Mouse (Mus musculus): ENCODE data around the gene Serpinb1a. TPM values are rescaled to one million over a fixed set of nuclear protein-coding genes. Genes with fewer than 3 reads are reported as not detected.
A peak's percentile ranks its signal among the peaks of the same experiment; 100 is the strongest.
"Not testable (repeated sequence)": the region's sequence is repeated elsewhere in the genome, so short reads cannot be mapped to it uniquely, and the experiment has no call there.

Gene Serpinb1a
- total RNA-seq (2021) = 1 to 10 TPM; 4.0 to 5.6 TPM

DNA sequence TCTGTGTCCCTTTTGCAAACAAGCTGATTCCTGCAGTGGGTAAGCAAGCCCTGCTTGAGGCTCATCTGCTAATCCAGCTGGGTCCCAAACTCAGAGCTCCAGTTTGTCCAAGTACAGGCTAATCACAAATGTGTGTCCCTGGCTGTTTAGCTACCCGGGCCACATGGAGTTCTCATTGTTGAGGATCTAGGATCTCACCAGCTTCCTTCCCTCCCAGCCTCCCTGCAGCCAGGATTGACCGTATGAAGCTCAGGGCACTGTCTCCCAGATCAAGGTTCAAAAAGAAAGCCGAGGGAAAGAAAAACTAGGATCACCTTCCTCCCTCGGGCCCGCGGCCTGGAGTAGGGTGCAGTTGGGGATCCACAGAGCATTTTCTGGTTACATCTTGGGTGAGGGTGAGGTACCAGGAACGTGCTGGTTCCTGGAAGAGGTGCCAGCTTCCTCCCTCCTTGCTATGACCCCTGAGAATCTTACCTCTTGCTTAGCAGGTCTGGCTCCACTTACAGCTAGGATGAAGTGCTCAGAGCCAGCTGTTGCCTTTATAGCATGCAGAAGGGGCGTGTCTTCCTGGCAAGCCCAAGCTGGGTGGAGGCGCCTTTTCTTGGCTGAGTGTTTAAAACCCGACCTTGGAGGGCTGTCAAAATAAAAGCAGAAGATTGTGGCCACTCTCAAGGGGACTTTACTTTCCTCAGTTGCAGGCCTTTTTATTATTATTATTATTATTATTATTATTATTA is at the start of gene Serpinb1a:
Gene Serpinb1a, minus strand, starts transcription at position 518 of the 737 bp plus-strand sequence.
- DNase-seq (ENCODE audit: low spot score) = peak; percentile 66
- intact Hi-C loops (cut with DNase I) = no loop called here

DNA sequence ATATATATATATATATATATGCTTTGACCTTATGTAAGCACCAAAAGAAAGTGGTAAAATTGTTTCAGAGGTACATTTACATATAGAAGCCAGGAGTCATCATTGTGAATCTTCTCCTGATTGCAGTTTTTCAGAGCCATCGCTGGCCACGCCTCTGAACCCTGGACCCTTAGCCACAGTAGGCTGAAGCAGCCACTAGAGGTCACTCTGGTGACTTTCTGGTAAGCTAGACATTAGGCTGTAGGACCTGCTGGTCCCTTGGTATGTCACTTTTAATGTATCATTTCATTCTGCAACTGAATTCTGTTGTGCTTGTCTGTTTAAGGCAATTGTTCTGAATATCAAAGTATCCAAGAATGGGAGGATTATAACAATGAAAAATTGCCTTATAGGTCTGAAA is 49.7 kb upstream of the Serpinb1a start:
- intact Hi-C loops (cut with DNase I) = no loop called here
- no peak for DNase-seq (ENCODE audit: low spot score)

DNA sequence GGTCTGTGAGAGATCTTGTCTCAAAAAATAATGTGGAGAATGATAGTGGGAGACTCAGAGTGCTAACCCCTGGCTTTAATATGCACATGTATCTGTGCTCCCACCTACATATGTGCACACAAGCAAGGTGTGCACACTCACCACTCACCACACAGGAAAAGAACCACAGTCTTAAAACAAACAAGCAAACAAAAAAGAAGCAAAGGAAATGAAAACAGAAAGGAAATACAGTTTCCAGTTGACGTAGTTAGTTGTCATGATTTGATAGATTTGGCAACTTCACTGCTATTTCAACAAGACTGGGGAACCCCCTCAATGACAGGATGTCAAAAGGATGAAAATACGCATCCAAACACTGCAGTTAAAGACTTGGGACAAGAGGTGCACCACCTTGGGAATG is 48.1 kb upstream of the Serpinb1a start:
- DNase-seq (ENCODE audit: low spot score); intact Hi-C loops (cut with DNase I): not testable (repeated sequence)

DNA sequence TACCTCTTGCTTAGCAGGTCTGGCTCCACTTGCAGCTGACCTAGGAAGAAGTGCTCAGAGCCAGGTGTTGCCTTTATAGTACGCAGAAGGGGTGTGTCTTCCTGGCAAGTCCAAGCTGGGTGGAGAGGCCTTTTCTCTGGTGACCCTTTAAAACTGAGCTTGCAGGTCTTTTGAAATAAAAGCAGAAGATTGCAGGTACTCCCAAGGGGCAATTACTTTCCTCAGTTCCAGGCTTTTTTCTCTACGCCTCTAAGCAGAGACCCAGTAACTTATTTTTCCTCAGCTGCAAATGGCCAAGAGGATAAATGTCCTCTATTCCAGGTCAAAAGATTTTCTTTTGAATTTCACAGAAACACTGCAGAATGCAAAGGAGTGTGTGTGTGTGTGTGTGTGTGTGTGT is 47.1 kb upstream of the Serpinb1a start, which contains the start of gene Serpinb1c:
Gene Serpinb1c, minus strand, starts transcription at position 101 of the 400 bp plus-strand sequence.
- intact Hi-C loops (cut with DNase I) = no loop called here
- DNase-seq (ENCODE audit: low spot score) = no peak

DNA sequence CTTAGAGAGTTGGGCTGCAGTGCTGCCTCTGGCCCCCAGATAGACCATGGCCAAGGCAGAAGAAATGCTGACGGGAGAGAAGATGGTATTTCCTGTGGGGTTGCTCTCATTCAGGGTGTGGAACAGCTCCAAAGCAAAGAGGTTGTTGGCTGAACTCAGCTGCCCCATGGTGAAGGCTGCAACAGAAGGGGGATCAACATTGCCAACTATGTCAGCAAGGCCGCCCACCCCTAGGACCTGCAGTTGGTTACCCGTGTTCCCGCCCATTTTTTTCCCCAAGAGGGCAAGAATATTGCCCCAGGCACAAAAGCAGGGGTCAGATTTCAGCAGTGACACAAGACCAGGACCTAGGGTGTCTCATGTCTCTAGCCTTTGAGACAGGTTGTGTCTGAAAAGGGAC is 45.9 kb upstream of the Serpinb1a start:
- intact Hi-C loops (cut with DNase I) = no loop called here
- no peak for DNase-seq (ENCODE audit: low spot score)

DNA sequence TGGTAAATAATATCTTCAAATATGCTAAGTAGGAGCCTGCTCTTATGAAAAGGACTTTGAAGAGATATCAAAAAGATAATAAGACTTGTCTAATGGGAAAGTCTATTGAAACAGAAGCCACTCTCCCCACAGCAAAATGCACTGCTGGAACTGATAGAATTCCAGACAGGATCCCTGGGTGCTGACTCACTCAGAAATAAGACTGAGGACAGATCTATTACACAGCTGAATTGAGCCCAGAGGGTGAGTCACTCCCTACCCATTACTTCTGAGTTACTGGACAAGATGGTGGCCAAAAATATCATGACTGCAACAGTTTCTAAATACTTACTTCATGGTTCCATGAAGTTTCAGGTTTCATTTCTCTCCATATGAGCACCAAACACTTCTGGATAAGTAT is 33.8 kb upstream of the Serpinb1a start:
- DNase-seq (ENCODE audit: low spot score) = no peak
- intact Hi-C loops (cut with DNase I) = no loop called here

DNA sequence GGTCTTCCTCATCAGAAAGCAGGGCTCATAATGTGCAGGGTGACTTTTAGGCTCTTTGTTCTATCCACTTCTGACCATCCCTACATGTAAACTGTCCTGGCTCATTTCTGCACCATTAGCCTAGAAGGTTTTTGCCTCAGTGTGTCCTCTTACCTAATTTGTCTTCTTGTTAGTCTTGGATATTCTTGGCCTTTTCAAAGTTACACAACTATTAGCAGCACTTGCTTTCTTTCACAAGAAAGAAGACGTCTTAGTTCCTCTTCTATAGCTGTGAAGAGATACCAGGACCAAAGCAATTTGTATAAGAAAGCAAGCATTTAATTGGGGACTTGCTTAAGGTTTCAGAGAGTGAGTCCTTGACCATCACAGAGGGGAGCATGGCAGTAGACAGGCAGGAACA is 22.9 kb upstream of the Serpinb1a start:
- no peak for DNase-seq (ENCODE audit: low spot score)
- intact Hi-C loops (cut with DNase I) = no loop called here

DNA sequence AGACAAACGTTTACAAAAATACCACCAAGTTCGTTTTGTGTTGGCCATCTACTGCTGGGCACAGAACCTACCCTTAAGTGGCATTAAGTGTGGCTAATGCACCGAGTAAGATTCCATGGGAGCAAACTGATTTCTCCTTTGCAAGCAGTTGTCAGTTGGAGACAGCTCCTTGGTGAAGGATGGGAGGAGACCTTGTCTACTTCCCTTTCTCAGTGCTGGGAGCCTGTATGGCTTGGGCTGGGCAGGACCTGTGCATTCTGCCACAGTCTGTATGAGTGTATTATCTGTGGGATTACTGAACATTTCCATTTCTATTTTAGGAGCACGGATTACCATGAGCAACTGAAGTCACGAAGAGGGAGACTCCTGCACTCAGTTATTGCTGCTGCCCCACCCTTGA is 17.9 kb upstream of the Serpinb1a start:
- intact Hi-C loops (cut with DNase I) = loop anchor here (10.0 kb wide), 1 partner anchor 1026 kb away; no protein-coding TSS in a partner anchor
- no peak for DNase-seq (ENCODE audit: low spot score)

DNA sequence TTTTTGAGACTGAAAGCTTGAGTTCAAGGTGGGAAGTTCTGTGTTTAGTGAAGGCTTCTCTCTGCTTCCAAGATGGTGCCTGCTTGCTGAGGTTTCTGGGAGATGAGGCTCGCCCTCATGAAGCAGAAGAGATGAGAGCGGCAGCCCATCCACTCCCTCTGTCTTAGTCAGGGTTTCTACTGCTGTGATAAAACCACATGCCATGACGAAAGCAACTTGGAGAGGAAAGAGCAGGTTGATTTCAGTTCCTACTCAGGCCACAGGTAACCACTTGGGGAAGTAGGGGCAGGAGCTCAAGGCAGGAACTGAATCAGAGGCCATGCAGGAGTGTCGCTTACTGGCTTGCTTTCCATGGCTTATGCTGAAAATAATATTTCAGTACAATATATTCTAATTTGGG is 17.2 kb upstream of the Serpinb1a start:
- DNase-seq (ENCODE audit: low spot score) = not testable (repeated sequence)
- intact Hi-C loops (cut with DNase I) = loop anchor here (10.0 kb wide), 1 partner anchor 1027 kb away; no protein-coding TSS in a partner anchor

DNA sequence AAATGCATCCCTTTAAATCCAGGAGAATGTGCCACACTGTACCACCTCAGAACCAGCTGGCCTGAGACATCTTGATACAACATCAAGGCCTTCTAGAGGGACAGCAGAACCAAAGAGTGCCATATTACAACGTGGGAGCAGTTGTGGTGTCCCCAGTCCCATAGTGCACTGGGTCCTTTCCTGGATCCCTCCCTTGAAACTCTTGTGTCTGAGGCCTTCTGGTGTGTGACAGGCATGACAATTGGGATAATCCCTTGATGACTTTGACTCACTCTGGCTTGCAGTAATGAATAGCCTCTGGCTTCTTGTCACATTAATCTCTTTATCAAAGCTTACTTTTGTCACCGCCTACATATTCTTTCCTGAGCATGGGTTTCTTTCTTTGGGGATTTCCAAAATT is 16.0 kb upstream of the Serpinb1a start:
- DNase-seq (ENCODE audit: low spot score) = no peak
- intact Hi-C loops (cut with DNase I) = loop anchor here (2.0 to 10.0 kb wide), 2 partner anchors 36 to 1028 kb away; no protein-coding TSS in a partner anchor

DNA sequence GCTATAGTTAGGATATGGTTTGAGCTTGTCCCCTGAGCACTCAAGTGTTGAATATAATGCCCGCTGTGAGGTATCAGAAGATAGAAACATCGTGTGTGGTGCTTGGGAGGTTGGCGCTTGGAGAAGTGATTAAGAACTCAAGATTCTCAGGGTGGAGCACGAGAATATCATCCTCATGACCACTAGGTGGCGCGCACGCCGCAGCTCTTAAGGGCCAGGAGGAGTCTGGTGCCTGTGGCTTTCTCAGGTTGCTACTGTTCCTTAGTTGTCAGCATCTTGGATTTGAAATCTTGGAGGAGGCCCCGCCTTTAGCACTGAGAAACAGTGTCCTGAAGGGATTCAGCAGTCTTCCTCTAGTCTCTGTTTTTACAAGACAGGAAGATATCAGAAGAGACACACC is 15.5 kb upstream of the Serpinb1a start:
- intact Hi-C loops (cut with DNase I) = loop anchor here (2.0 to 10.0 kb wide), 2 partner anchors 36 to 1028 kb away; no protein-coding TSS in a partner anchor
- DNase-seq (ENCODE audit: low spot score) = no peak

DNA sequence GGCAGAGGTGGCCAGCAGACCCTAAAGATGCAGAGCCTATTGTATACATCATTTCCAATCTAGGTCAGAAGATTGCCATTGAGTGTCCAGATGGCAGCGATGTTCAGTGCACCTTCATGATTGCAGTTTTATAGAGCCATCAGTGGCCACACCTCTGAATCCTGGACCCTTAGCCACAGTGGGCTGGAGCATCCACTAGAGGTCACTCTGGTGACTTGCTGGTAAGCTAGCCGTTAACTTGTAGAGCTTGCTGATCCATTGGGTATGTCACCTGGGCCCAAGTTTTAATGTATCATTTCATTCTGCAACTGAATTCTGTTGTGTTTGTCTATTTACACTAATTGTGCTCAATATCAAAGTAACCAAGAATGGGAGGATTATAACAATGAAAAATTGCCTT is 14.6 kb upstream of the Serpinb1a start:
- DNase-seq (ENCODE audit: low spot score) = no peak

DNA sequence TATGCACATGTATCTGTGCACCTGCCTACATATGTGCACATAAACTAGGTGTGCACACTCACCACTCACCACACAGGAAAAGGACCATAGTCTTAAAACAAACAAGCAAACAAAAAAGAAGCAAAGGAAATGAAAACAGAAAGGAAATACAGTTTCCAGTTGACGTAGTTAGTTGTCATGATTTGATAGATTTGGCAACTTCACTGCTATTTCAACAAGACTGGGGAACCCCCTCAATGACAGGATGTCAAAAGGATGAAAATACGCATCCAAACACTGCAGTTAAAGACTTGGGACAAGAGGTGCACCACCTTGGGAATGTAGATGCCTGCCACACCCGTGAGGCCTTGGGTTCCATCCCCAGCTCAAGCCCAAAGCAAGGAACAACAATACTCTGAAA is 13.5 kb upstream of the Serpinb1a start:
- intact Hi-C loops (cut with DNase I) = loop anchor here (10.0 kb wide), 1 partner anchor 1030 kb away; no protein-coding TSS in a partner anchor
- DNase-seq (ENCODE audit: low spot score) = not testable (repeated sequence)

More for the DNA sequence above, 14.6 kb upstream of the Serpinb1a start:
- intact Hi-C loops (cut with DNase I) = loop anchor here (10.0 kb wide), 1 partner anchor 1029 kb away; no protein-coding TSS in a partner anchor

DNA sequence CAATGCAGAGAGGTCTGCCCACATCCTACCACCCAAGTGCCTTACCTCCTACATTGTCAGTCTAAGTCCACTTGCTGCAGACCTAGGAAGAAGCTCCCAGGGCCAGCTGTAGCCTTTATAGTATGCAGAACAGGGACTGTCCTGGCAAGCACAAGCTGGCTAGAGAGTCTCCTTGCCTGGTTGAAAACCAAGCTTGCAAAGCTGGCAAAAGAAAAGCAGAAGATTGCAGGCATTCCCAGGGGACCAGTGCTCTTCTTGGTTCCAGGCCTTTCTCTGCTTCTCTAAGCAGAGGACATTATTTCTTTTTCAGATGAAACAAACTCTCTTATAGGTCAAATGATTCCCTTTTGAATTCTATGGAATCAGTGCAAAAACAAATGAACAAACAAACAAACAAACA is 12.5 kb upstream of the Serpinb1a start:
- intact Hi-C loops (cut with DNase I) = loop anchor here (10.0 kb wide), 1 partner anchor 1031 kb away; no protein-coding TSS in a partner anchor
- no peak for DNase-seq (ENCODE audit: low spot score)

DNA sequence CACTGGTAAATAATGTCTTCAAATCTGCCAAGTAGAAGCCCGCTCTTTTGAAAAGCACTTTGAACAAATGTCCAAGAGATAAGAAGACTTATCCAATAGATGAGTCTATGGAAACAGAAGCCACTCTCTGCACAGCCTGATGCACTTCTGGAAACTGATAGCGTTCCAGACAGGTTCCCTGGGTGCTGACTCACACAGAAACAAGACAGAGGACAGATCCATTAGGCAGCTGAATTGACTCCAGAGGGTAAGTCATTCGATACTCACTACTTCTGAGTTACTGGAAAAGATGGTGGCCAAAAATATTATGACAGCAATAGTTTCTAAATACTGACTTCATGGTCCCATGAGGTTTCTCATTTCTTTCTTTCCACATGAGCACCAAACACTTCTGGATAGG is 9.8 kb upstream of the Serpinb1a start:
- DNase-seq (ENCODE audit: low spot score) = no peak
- intact Hi-C loops (cut with DNase I) = loop anchor here (10.0 kb wide), 1 partner anchor 1034 kb away; no protein-coding TSS in a partner anchor

DNA sequence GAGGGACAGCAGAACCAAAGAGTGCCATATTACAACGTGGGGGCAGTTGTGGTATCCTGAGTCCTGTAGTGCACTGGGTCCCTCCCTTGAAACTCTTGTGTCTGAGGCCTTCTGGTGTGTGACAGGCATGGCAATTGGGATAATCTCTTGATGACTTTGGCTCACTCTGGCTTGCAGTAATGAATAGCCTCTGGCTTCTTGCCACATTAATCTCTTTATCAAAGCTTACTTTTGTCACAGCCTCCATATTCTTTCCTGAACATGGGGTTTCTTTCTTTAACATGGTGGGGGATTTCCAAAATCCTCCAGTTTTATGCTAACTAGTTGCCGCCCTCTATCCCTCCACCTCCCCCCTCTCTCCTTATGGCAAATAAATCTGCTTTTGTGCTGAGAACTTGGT is 2.1 kb upstream of the Serpinb1a start:
- no peak for DNase-seq (ENCODE audit: low spot score)
- intact Hi-C loops (cut with DNase I) = no loop called here

DNA sequence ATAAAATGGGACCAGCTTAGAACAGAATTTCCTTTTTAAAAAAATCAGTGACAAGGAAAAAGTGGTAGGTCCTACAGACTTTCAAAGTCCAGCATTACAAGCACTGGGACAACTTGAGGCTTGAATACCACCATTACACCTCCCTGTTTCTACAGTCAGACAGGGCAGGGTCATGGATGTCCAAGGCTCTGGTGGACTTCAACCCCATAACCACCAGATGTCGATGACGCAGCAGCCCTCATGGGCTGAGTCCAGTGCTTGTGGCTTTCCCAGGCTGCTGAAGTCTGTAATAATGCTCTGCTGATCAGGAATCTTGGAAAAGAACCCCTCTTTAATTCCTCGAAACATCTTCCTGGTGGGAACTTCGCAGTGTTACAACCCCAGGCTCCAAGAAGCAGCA is 1.6 kb upstream of the Serpinb1a start:
- DNase-seq (ENCODE audit: low spot score) = no peak
- intact Hi-C loops (cut with DNase I) = no loop called here

DNA sequence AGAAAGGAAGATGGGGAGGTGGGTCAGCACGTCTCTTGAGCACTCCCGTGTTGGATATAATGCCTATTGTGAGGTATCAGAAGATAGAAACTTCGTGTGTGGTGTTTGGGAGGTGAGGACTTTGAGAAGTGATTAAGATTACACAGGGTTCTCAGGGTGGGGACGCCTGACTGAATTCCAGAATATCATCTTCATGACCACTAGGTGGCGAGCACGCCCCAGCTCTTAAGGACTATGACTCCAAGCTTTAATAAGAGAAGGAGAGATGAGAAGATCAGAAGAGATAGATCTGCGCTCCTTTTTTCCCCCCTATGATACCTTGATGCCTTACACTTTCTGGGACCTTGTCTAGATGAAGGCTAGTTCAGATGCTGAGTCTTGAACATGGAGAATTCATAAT is 982 bp upstream of the Serpinb1a start:
- intact Hi-C loops (cut with DNase I) = no loop called here
- no peak for DNase-seq (ENCODE audit: low spot score)

DNA sequence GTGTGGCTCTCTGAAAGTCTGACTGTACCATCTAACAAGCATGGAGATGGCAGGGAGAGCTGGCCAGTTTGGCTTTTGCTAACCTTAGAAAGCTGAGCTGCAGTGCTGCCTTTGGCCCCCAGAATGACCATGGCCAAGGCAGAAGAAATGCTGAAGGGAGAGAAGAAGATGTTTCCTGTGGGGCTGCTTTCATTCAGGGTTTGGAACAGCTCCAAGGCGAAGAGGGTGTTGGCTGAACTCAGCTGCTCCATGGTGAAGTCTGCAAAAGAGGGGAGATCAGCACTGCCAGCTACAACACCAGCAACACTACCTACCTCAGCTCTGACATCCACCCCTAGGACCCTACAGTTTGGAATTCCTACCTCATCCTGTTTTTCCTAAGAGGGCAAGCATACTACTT is 829 bp downstream of the Serpinb1a start:
- DNase-seq (ENCODE audit: low spot score) = no peak
- intact Hi-C loops (cut with DNase I) = no loop called here

DNA sequence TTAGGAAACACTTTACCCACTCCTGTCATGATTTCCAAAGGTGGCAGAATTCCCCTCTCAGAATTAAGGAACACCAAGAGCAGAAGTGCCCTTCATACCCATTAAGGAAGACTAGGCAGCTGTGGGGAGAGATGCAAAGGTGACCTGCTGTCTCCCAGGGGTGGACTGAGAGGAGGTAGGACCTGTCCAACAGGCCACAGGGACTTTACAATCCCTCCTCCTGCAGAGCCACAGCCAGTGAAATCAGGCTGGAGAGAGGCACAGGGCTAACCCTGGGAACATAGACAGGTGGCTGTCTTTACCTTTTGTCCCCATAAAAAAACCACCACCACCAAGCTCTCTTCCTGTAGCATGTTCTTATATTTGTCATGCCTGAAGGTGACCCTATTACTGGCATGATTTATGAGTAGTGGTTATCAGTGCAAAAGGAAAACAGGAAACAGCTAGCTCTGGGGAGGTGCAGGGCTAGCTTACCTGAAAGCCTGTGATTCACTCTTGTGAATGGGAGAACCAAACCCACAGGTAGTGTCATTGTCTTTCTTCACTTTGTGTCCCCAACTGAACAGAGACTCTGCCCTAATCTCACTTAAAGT is 1.4 kb downstream of the Serpinb1a start:
- DNase-seq (ENCODE audit: low spot score) = no peak
- intact Hi-C loops (cut with DNase I) = no loop called here

DNA sequence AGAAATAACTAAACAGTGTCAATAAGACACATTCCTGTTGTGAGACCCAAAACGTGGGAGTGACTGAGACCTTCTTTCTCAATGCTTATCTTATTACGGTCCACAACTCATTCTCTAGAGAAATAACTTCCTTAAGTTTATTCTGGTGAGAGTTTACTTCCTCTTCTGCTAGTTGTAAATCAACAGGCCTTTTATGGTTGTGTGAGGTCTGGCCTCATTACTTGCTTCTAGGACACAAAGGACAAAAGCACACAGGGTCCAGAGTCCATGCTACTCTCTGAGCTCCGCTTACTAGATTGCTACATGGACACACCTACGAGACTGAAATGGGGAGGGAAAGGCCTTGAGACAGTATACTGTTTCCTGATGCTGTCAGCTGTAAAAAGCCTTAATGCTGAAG is 1.9 kb downstream of the Serpinb1a start:
- intact Hi-C loops (cut with DNase I) = no loop called here
- no peak for DNase-seq (ENCODE audit: low spot score)

All from heart, postnatal 25 days (tissue).